Mouse (Mus musculus): ENCODE results near the gene Inpp5a. TPM values are rescaled to one million over a fixed set of nuclear protein-coding genes. Genes with fewer than 3 reads are reported as not detected.
A peak's percentile ranks its signal among the peaks of the same experiment; 100 is the strongest.

Gene Inpp5a
- total RNA-seq, 2 experiments from 2014 or later = 103 to 105 TPM

GRCm38 (mm10) chr7:139439031-139439430 is 50.1 kb downstream of the Inpp5a start:
- DNase-seq (ENCODE audit: low spot score in 2 of 2) = no peak

DNA sequence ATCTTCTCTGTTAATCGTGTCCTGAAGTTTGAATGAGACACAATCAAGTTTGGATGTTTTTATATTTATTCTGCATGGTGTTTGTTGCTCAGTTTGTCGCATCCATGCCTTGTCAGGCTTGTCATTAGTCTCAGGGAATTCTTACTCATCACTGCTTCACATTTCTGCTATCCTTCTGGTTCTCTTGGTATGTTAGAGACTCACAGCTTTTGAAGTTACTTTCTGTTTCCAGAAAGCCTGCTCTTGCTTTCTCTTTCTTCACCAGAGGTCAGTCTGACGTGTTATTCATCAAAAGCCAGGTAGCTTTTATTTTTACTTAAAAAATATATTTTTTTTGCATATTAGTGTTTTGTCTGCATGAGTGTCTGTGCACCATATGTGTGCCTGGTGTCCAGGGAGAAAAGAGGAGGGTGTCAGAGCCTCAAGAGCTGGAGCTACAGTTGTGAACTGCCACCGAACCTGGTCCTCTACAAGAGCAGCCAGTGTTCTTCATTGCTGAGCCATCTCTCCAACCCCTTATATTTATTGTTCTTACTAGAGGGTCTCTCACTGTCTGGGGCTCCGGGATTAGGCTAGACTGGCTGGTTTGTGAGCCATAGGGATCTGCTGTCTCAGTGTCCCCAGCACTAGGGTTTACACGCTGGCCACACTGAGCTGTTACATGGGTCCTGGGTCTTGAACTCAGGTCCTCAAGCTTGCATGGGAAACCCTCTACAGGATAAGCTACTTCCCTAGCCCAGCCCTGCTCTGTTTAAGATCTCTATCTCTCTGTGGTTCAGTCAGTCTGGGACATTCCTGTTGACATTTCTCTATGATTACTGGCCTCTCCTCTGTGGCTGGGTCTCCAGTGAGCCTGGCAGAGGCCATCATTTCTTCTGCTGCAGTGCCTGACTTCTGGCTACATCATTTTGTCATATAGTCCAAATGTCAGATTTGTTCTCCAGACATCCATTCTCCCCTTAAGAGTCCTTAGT is 51.3 kb downstream of the Inpp5a start:
- DNase-seq (ENCODE audit: low spot score in 2 of 2) = no peak

DNA sequence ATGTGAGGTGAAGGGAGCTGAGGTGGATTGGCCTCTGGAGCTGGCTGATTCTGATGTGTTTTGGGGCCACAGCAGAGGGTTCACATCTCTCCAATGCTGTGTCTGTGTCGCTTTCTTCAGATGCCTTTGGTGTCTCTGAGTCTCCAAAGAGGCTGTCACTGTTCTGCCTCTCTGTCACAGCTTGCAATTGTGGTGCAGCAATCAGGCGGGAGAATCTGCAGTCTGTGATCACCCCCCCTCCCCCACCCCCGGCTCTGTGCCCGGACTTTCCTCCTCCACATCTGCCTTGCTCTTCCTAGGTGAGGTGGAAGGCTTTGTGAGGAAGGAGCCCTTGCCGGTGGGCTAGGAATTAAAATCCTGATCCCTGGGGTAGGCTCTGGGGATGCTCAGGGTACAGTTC is 52.1 kb downstream of the Inpp5a start:
- DNase-seq (ENCODE audit: low spot score in 2 of 2) = no peak

- DNase-seq (ENCODE audit: low spot score in 2 of 2) = no peak
Measured at GRCm38 (mm10) chr7:139441761-139442211, 52.9 kb downstream of the Inpp5a start.

GRCm38 (mm10) chr7:139445621-139446020 is 56.7 kb downstream of the Inpp5a start:
- no peak for DNase-seq (ENCODE audit: low spot score in 2 of 2)

DNA sequence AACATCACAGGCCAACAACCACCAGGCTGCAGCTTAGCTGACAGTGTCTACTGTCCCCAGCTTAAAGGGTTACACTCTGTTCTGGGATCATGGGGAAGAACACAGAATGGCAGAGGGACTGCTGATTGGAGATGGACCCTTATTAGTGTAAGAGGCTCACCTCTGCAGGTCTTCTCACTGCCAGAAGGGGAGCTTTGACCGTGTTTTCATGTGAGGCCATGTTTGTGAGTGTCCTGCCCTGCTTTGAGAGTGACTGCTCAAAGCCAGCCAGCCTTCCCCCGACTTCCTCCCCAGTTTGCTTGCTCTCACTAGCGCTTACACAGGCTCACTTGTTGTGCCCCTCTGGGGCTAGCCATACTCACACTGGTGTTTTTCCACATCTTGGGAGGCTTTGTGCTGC is 58.5 kb downstream of the Inpp5a start:
- DNase-seq (ENCODE audit: low spot score in 2 of 2) = no peak

GRCm38 (mm10) chr7:139450186-139450998 is 61.5 kb downstream of the Inpp5a start:
- DNase-seq (ENCODE audit: low spot score in 2 of 2) = peak in 1 of 2 experiments; percentile 21

GRCm38 (mm10) chr7:139451711-139452110 is 62.8 kb downstream of the Inpp5a start:
- no peak for DNase-seq (ENCODE audit: low spot score in 2 of 2)

DNA sequence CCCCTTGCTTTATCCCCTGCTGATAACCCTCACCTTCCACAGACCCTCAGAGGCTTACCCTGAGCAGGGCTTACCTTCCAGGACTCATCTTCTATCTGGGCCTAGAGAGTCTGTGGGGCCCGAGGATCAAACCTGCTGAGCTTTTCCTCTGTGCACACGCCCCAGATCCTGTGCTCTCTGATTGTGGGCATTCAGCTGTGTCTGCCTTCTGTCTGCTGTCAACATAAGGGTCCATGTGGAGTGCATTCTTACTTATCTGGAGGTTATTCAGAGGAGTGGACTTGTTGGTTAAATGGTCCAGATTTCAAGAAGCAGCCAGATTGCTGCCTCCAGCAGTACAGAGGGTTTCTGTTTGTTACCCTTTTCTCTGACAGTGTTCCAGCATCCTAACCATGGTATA is 63.3 kb downstream of the Inpp5a start:
- DNase-seq (ENCODE audit: low spot score in 2 of 2) = no peak

- no peak for DNase-seq (ENCODE audit: low spot score in 2 of 2)
Measured at GRCm38 (mm10) chr7:139453198-139453597, 64.3 kb downstream of the Inpp5a start.

GRCm38 (mm10) chr7:139454285-139454684 is 65.4 kb downstream of the Inpp5a start:
- DNase-seq (ENCODE audit: low spot score in 2 of 2) = no peak

GRCm38 (mm10) chr7:139456759-139457158 is 67.8 kb downstream of the Inpp5a start:
- no peak for DNase-seq (ENCODE audit: low spot score in 2 of 2)

- no peak for DNase-seq (ENCODE audit: low spot score in 2 of 2)
Measured at GRCm38 (mm10) chr7:139461344-139461743, 72.4 kb downstream of the Inpp5a start.

GRCm38 (mm10) chr7:139462142-139462541 is 73.2 kb downstream of the Inpp5a start:
- DNase-seq (ENCODE audit: low spot score in 2 of 2) = no peak

GRCm38 (mm10) chr7:139465538-139465937 is 76.6 kb downstream of the Inpp5a start:
- no peak for DNase-seq (ENCODE audit: low spot score in 2 of 2)

- no peak for DNase-seq (ENCODE audit: low spot score in 2 of 2)
Measured at GRCm38 (mm10) chr7:139466484-139467176, 77.7 kb downstream of the Inpp5a start.

DNA sequence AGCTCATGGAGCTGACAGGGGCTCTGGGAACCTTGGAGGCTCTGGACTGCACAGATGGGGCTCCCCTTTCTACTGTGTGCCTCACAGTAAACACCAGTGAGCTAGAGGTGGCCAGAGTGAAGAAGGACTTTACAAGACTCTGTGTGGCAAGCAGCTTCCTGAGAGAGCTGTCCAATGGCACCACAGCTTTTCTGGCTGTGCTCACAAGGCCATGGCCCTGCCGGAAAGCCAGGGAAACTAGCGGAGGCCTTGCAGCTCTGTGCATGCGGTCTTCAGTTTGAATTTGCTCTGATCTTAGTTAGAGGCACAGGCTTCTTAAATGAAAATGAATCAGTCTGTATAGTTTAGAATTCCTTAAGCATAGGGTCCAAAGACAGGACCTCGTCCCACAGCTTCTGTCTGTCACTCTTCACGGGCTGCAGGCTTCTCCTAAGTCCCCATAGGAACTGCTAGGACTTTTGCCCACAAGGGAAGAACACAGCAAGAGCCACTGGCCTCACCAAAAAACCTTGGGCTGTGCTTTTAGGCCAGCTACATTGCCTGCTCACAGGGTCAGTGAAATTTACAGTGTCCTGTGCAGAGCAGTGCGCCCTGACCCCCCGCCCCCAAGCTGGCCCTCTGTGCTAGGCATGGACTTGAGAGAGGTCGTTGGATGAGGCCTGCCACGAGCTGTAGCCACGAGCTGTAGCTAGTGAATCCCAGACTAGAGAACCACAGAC is 78.4 kb downstream of the Inpp5a start:
- peak in 1 of 2 experiments; percentile 47 for DNase-seq (ENCODE audit: low spot score in 2 of 2)

GRCm38 (mm10) chr7:139467896-139468279 is 79.0 kb downstream of the Inpp5a start:
- no peak for DNase-seq (ENCODE audit: low spot score in 2 of 2)

DNA sequence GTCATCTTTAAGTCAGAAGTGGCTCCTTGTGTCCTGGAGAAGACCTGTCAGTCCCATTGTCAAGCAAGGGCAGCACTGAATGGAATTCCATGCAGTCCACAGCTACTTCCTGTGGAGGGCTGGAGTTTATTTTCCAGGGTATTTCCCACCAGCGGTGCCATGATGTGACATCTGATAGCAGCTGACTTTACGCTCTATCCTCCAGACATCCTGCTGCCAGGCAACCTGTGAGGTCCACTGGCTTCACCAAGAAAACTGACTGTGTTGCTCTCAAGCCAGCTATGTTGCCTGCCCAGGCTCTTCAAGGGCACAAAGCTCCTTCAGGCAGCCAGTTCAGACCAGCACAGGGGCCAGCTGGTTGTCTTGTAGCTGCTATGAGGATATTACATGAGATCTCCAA is 79.5 kb downstream of the Inpp5a start:
- no peak for DNase-seq (ENCODE audit: low spot score in 2 of 2)

GRCm38 (mm10) chr7:139469457-139469856 is 80.5 kb downstream of the Inpp5a start:
- DNase-seq (ENCODE audit: low spot score in 2 of 2) = no peak

- no peak for DNase-seq (ENCODE audit: low spot score in 2 of 2)
Measured at GRCm38 (mm10) chr7:139470481-139470880, 81.6 kb downstream of the Inpp5a start.

Measured in adrenal gland, postnatal 4 days (tissue).